Mouse (Mus musculus) myocyte (in vitro differentiated cells): ENCODE results near the gene Asprv1.

Experiments
- E2F4 ChIP-seq: IDR thresholded peaks from one replicate; pipeline ENCODE4 v1.6.1; 2011; ENCODE audit warnings: mild to moderate bottlenecking, control low read depth, moderate library complexity; ENCODE audit not compliant: insufficient read depth
- MAX ChIP-seq: IDR thresholded peaks from one replicate; pipeline ENCODE4 v1.6.1; 2011; ENCODE audit warnings: low read depth, mild to moderate bottlenecking, control low read depth
- POLR2A ChIP-seq: IDR thresholded peaks from one replicate; pipeline ENCODE4 v1.6.1; 2011; ENCODE audit warnings: low read depth, mild to moderate bottlenecking, control low read depth, moderate library complexity; ENCODE audit not compliant: insufficient read length
- POLR2AphosphoS2 ChIP-seq: IDR thresholded peaks from one replicate; pipeline ENCODE4 v1.6.1; 2011; ENCODE audit warnings: low read depth, control low read depth; ENCODE audit not compliant: insufficient read length
- REST ChIP-seq: IDR thresholded peaks from one replicate; pipeline ENCODE4 v1.6.1; 2011; ENCODE audit warnings: mild to moderate bottlenecking, control low read depth, moderate library complexity; ENCODE audit not compliant: insufficient read depth, insufficient read length
- TCF12 ChIP-seq: IDR thresholded peaks from one replicate; pipeline ENCODE4 v1.6.1; 2011; ENCODE audit warnings: mild to moderate bottlenecking, control low read depth; ENCODE audit not compliant: poor library complexity, insufficient read depth, severe bottlenecking

GRCm38 (mm10) chr6:86670873-86671272 lies 42.9 kb downstream of the Asprv1 start:
- TF ChIP-seq POLR2A = no peak
- no peak for TF ChIP-seq E2F4
- TF ChIP-seq POLR2AphosphoS2 = no peak
- TF ChIP-seq REST = no peak
- TF ChIP-seq TCF12 = no peak
- TF ChIP-seq MAX = no peak
